Mouse (Mus musculus) liver, embryonic 16.5 days (tissue): ENCODE measurements at regions not wholly inside any gene's neighbourhood (a gene's known extent, or its start where the extent isn't known, plus 50 kb on each side); places are given as distances from the start of the nearest gene placed in this dataset.
"Not testable (repeated sequence)": the region's sequence is repeated elsewhere in the genome, so short reads cannot be mapped to it uniquely, and the experiment has no call there.

Experiments used
- ATAC-seq: fragments of 200-750 bp; cut with Nextera tagmentation; 2 replicates; pipeline ENCODE4 v1.8.0; 2017; ENCODE audit warnings: low read depth, mild to moderate bottlenecking, moderate number of reproducible peaks, moderate library complexity
- H3K27ac ChIP-seq: fragments of 300-500 bp; sonication (generic); 2 replicates; pipeline ENCODE4 v1.5.1; 2014; ENCODE audit warnings: mild to moderate bottlenecking, low read length
- H3K27me3 ChIP-seq: fragments of 300-500 bp; sonication (generic); 2 replicates; pipeline ENCODE4 v1.6.1; 2014; ENCODE audit warnings: low read depth, low read length, mixed read lengths; ENCODE audit not compliant: control insufficient read depth, insufficient read depth
- H3K36me3 ChIP-seq: fragments of 300-500 bp; sonication (generic); 2 replicates; pipeline ENCODE4 v1.6.1; 2014; ENCODE audit warnings: mild to moderate bottlenecking; ENCODE audit not compliant: control insufficient read depth, insufficient read depth
- H3K4me1 ChIP-seq: fragments of 300-500 bp; sonication (generic); 2 replicates; pipeline ENCODE4 v1.6.1; 2014; ENCODE audit warnings: low read depth, low read length, mixed read lengths; ENCODE audit not compliant: control insufficient read depth
- H3K4me2 ChIP-seq: fragments of 300-500 bp; sonication (generic); 2 replicates; pipeline ENCODE4 v1.6.1; 2014; ENCODE audit warnings: low read depth, low read length, mixed read lengths
- H3K4me3 ChIP-seq: fragments of 300-500 bp; sonication (generic); 2 replicates; pipeline ENCODE4 v1.5.1; 2014; ENCODE audit warnings: low read depth, mild to moderate bottlenecking, low read length
- H3K9ac ChIP-seq: fragments of 300-500 bp; sonication (generic); 2 replicates; pipeline ENCODE4 v1.6.1; 2014; ENCODE audit warnings: low read depth, low read length
- H3K9me3 ChIP-seq: fragments of 300-500 bp; sonication (generic); replicated peaks from 2 replicates; pipeline ENCODE4 v1.6.1; 2016; ENCODE audit warnings: low read length; ENCODE audit not compliant: control insufficient read depth
- WGBS: fragments of 180-500 bp; shearing (Covaris S2); extraction: QIAGEN DNeasy Blood & Tissue Kit; methylation state at CpG from one replicate; pipeline ENCODE4 v1.1.7; 2014; ENCODE audit not compliant: insufficient replicate concordance; 5-methylcytosine and 5-hydroxymethylcytosine counted together

- H3K36me3 ChIP-seq, H3K27me3 ChIP-seq, H3K9me3 ChIP-seq, H3K4me2 ChIP-seq, ATAC-seq, H3K4me1 ChIP-seq, H3K4me3 ChIP-seq, H3K9ac ChIP-seq, H3K27ac ChIP-seq: not testable (repeated sequence)
- WGBS = 74% methylated on average over 17 of the region's 17 CpGs
Observed at GRCm38 (mm10) chr17:27279491-27280288, 75.4 kb upstream of the Lemd2 start.

GRCm38 (mm10) chr17:27277786-27278185 is 73.5 kb upstream of the Lemd2 start:
- not testable (repeated sequence) for H3K36me3 ChIP-seq, H3K4me3 ChIP-seq, H3K9me3 ChIP-seq, H3K4me2 ChIP-seq, H3K27ac ChIP-seq, H3K9ac ChIP-seq, H3K4me1 ChIP-seq, ATAC-seq, H3K27me3 ChIP-seq
- WGBS = 79% methylated on average over 12 of the region's 12 CpGs

DNA sequence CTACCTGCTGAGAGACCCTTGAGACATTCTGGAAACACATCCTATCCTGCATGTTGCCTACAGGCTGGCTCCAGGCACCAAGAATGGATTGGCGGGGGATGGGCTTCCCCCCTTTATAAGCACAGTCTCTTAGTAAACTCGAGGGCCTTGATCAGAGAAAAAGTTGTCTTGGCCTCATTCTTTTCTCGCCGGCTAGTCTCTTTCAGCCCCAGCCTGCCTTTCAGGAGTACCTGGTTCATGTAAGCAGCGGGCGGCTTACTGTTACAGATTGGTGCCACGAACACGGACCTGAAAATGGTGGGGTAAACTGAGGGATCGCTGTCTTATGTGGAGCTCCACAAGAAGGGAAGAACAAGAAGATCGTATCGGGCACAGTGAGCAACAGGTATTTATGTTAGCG is 67.5 kb upstream of the Lemd2 start:
- not testable (repeated sequence) for H3K4me2 ChIP-seq, H3K4me3 ChIP-seq, H3K9me3 ChIP-seq, H3K36me3 ChIP-seq, H3K9ac ChIP-seq, H3K4me1 ChIP-seq, H3K27ac ChIP-seq, ATAC-seq, H3K27me3 ChIP-seq
- 74% methylated on average over 12 of the region's 12 CpGs for WGBS

DNA sequence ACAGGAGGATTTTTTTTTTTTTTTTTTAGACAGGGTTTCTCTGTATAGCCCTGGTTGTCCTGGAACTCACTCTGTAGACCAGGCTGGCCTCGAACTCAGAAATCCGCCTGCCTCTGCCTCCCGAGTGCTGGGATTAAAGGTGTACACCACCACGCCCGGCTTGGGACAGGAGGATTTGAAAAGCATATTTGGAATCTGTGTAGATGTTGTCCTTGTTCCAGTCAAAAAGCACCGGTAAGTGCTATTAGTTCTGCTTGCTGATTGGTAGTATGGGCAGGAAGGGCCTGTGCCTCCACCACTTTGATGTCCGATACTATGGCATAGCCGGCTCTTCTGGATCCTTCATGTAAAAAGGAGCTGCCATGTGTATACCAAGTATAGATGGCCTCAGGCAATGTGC is 66.5 kb upstream of the Lemd2 start:
- H3K27me3 ChIP-seq, ATAC-seq, H3K4me3 ChIP-seq, H3K4me2 ChIP-seq, H3K9me3 ChIP-seq, H3K4me1 ChIP-seq, H3K9ac ChIP-seq, H3K27ac ChIP-seq, H3K36me3 ChIP-seq: not testable (repeated sequence)
- 89% methylated on average over 7 of the region's 8 CpGs for WGBS

GRCm38 (mm10) chr17:27264607-27265006 is 60.3 kb upstream of the Lemd2 start:
- not testable (repeated sequence) for H3K36me3 ChIP-seq, ATAC-seq, H3K9me3 ChIP-seq, H3K27me3 ChIP-seq, H3K4me3 ChIP-seq, H3K27ac ChIP-seq, H3K4me1 ChIP-seq, H3K4me2 ChIP-seq, H3K9ac ChIP-seq
- WGBS = 79% methylated on average over 7 of the region's 9 CpGs

DNA sequence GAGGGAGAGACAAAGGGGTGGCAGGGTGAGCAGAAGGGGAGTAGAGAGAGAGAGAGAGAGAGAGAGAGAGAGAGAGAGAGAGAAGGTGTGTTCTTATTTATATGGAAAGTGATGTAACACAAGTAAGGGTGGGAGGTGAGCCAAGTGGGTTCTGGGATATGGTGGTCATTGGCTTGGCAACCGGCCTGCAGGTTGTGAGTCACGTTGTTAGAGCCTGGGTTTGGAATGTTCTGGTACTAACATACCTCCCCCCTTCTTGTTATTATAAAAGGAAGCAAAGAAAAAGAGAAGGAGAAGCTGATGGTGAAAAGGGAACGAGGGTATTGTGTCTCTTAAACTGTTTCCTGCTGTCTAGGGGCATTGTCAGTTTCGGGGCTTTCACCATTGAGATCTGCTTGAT is 58.3 kb upstream of the Lemd2 start:
- H3K9ac ChIP-seq = no peak overlapping the region
- no peaks in the 10 kb centered on the region for H3K9me3 ChIP-seq
- no peaks in the 10 kb centered on the region for H3K36me3 ChIP-seq
- H3K4me2 ChIP-seq = no peak overlapping the region
- no peak overlapping the region for H3K4me3 ChIP-seq
- H3K4me1 ChIP-seq = no peaks in the 10 kb centered on the region
- WGBS = 46% methylated on average over 4 of the region's 4 CpGs
- no peaks in the 10 kb centered on the region for H3K27me3 ChIP-seq
- ATAC-seq = no peak
- no peak overlapping the region for H3K27ac ChIP-seq

GRCm38 (mm10) chr17:27261981-27262380 is 57.7 kb upstream of the Lemd2 start:
- Histone ChIP-seq H3K36me3 (no peaks in the 10 kb centered on the region), H3K27me3 (no peaks in the 10 kb centered on the region), H3K27ac (no peak overlapping the region), H3K4me3 (no peak overlapping the region), H3K4me2 (no peak overlapping the region), H3K9ac (no peak overlapping the region), H3K9me3 (no peaks in the 10 kb centered on the region), H3K4me1 (no peaks in the 10 kb centered on the region)
- WGBS = 75% methylated on average over 9 of the region's 9 CpGs
- no peak for ATAC-seq

- no peak overlapping the region for H3K4me3 ChIP-seq
- H3K9me3 ChIP-seq = no peaks in the 10 kb centered on the region
- no peaks in the 10 kb centered on the region for H3K36me3 ChIP-seq
- 49% methylated on average over 2 of the region's 2 CpGs for WGBS
- no peak overlapping the region for H3K9ac ChIP-seq
- no peak overlapping the region for H3K4me2 ChIP-seq
- H3K27me3 ChIP-seq = no peaks in the 10 kb centered on the region
- ATAC-seq = no peak
- H3K4me1 ChIP-seq = no peaks in the 10 kb centered on the region
- no peak overlapping the region for H3K27ac ChIP-seq
Observed at GRCm38 (mm10) chr17:27261251-27261650, 57.0 kb upstream of the Lemd2 start.

- Histone ChIP-seq H3K4me2 (no peak overlapping the region), H3K9ac (no peak overlapping the region), H3K36me3 (no peaks in the 10 kb centered on the region), H3K27ac (no peak overlapping the region), H3K4me3 (no peak overlapping the region), H3K4me1 (no peaks in the 10 kb centered on the region), H3K9me3 (no peaks in the 10 kb centered on the region), H3K27me3 (no peaks in the 10 kb centered on the region)
- no peak for ATAC-seq
- 67% methylated on average over 9 of the region's 9 CpGs for WGBS
Observed at GRCm38 (mm10) chr17:27260116-27260515, 55.8 kb upstream of the Lemd2 start.
